Mouse (Mus musculus): ENCODE results near the gene Dll4. TPM values are rescaled to one million over a fixed set of nuclear protein-coding genes. Genes with fewer than 3 reads are reported as not detected.

The Dll4 gene
- total RNA-seq, 2 experiments from 2014 or later, result 23.8 to 27.9 TPM

DNA sequence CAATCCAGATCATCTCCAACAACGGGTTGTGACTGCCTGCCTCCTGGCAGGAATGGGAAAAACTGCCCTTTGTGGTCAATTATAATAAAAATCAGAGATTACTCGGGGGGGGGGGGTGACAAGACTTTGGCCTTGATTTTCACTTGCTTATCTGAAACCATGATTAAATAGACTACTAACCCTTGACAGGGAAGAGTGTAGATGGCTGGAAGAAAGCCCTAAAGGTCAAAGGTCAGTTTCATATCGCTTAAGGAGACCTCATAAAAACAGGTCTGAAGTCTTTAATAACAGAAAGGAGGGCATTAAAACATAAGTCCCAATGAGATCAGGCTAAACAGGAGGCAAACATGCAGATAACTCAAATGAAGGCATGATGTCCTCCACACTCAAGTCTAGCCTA is 41.8 kb downstream of the Dll4 start:
- no peak for DNase-seq
- intact Hi-C loops (cut with DNase I), result no loop called here

DNA sequence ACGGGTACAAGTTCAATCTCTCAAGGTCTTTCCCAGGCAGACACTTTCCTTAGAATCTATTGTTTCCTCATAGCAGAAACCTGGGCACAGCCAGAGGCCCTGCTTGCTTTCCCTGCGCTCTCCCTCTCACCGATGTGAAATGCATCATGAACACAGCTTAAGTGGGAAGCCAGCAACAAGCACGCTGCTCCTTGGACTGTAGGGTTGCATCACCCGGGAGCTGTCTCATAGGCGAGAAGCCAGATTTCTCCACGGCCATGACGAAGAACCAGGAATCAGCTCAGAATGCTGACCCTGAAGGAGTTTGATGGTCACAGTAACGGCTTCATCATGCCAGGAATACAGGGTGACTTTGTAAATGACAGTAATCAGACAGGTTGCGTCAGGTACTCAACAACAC is 44.5 kb downstream of the Dll4 start:
- intact Hi-C loops (cut with DNase I), result no loop called here
- no peak for DNase-seq

DNA sequence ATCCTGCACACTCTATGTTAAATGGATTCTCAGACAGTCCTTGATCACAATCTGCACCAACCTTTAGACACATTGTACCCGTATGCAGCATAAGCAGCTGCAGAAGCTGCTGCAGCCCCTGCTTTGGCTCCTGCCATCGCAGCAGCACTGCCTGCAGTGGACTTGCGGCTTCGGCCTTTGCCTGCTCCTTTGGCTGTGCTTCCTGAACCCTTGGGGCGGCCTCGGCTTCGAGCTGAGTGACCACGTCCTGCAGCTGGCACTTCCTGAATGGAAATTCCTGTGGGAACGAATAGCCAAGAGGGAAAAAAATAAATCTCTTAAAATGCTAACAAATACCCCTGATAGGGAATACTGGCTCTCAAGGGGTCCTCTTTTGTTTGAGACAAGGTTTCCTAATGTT is 51.7 kb downstream of the Dll4 start:
- DNase-seq, result no peak
- intact Hi-C loops (cut with DNase I), result loop anchor here (5.0 kb wide), 1 partner anchor 35 kb away; no protein-coding TSS in a partner anchor

DNA sequence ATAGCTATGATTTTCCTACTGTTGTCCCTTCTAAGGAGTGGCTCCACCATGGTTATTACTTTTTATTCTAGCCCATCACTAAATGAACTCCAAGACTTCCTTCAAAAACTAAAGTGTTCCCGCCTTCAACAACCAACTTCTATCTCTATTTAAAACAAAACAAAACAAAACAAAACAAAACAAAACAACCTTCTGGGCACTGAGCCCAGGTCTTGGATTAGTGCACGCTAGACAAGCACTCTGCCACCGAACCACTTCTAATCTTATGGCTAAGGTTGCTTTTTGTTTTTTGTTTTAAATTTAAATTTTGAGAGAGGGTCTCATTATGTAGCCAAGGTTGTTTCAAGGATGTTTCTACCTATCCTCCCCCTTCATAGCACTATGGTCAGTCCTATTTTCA is 52.2 kb downstream of the Dll4 start:
- intact Hi-C loops (cut with DNase I), result loop anchor here (5.0 kb wide), 1 partner anchor 36 kb away; no protein-coding TSS in a partner anchor
- no peak for DNase-seq

DNA sequence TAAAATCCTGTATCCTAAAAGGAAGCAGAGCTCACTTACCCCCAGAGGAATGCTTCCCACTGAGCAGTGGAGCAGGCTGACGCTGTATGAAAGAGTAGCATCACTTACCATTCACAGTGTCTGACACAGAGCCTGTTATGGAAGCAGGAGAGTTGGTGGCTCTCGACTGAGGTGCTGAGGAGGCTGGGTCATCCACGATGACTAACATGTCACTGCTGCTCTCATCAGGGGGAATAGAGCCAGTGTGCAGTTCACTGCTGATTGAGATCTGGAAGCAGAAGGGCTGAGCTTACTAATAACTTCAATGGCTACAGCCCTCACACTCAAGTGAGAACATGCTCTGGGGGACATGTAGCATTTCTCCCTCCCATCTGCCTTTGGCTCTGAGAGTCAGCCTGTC is 53.9 kb downstream of the Dll4 start:
- no peak for DNase-seq
- intact Hi-C loops (cut with DNase I), result loop anchor here (5.0 kb wide), 1 partner anchor 37 kb away; no protein-coding TSS in a partner anchor

Other genes starting within 250 kb of the Dll4 start
- gene Rad51, start 213.0 kb upstream of the Dll4 start, total RNA-seq (2021), result 1 to 10 TPM; 4.7 to 6.6 TPM
- 10 to 100 TPM; 18.8 to 19.2 TPM for gene Rmdn3, start 168.8 kb upstream of the Dll4 start, total RNA-seq (2021)
- 1 to 10 TPM; 1.3 to 2.9 TPM for gene Gchfr, start 158.0 kb upstream of the Dll4 start, total RNA-seq (2021)
- gene Gm14137, start 151.3 kb upstream of the Dll4 start, total RNA-seq (2021), result not detected
- gene Zfyve19, start 117.2 kb upstream of the Dll4 start, total RNA-seq (2021), result 10 to 100 TPM; 21.6 TPM
- gene Dnajc17, start 117.0 kb upstream of the Dll4 start, total RNA-seq (2021), result 10 to 100 TPM; 12.0 to 13.3 TPM
- not detected for gene Ppp1r14d, start 95.9 kb upstream of the Dll4 start, total RNA-seq (2021)
- gene Spint1, start 88.4 kb upstream of the Dll4 start, total RNA-seq (2021), result not detected
- not detected for gene Rhov, start 54.5 kb upstream of the Dll4 start, total RNA-seq (2021)
- gene Vps18, start 37.0 kb upstream of the Dll4 start, total RNA-seq (2021), result 10 to 100 TPM; 13.4 to 13.7 TPM
- gene Chac1, start 25.4 kb downstream of the Dll4 start, total RNA-seq (2021), result 1 to 10 TPM; 3.5 to 7.5 TPM
- 10 to 100 TPM; 13.7 to 14.7 TPM for gene Ino80, start 151.9 kb downstream of the Dll4 start, total RNA-seq (2021)
- gene Exd1, start 221.8 kb downstream of the Dll4 start, total RNA-seq (2021), result under 1 TPM; 0.07 to 0.37 TPM
- gene Chp1, start 221.9 kb downstream of the Dll4 start, total RNA-seq (2021), result 100 to 1,000 TPM in 1 of 2 experiments, 10 to 100 TPM in 1; 97.5 to 100 TPM

All from heart, postnatal 10 days (tissue).